Mouse (Mus musculus) spleen, adult 2 months (tissue): ENCODE results near the gene Prpf38b. TPM values are rescaled to one million over a fixed set of nuclear protein-coding genes. Genes with fewer than 3 reads are reported as not detected.
A peak's percentile ranks its signal among the peaks of the same experiment; 100 is the strongest.

ENCODE experiments used
- DNase-seq, 2 experiments: peaks; one replicate each; pipeline versions ENCODE4 v3.0.0 to v3.0.0-alpha.2; 2012 to 2021; ENCODE audit warnings: low spot score in 2 of 2, low read depth in 1 of 2
- H3K27ac ChIP-seq: fragments of 200-500 bp; 2 replicates; pipeline ENCODE4 v1.5.1; 2012; ENCODE audit warnings: low read length, inconsistent platforms; ENCODE audit not compliant: insufficient read depth
- H3K27me3 ChIP-seq: fragments of 200-500 bp; 2 replicates; pipeline ENCODE4 v1.6.1; 2012; ENCODE audit warnings: mild to moderate bottlenecking, moderate library complexity, low read length, inconsistent platforms; ENCODE audit not compliant: control insufficient read depth, insufficient read depth
- H3K36me3 ChIP-seq: fragments of 200-500 bp; 2 replicates; pipeline ENCODE4 v1.6.1; 2012; ENCODE audit warnings: mild to moderate bottlenecking, low read length, inconsistent platforms; ENCODE audit not compliant: control insufficient read depth, insufficient read depth
- H3K4me1 ChIP-seq: fragments of 200-500 bp; 2 replicates; pipeline ENCODE4 v1.6.1; 2011; ENCODE audit warnings: inconsistent platforms; ENCODE audit not compliant: control insufficient read depth, insufficient read depth, insufficient read length
- H3K4me3 ChIP-seq: fragments of 200-500 bp; 2 replicates; pipeline ENCODE4 v1.5.1; 2011; ENCODE audit warnings: mild to moderate bottlenecking, inconsistent platforms; ENCODE audit not compliant: insufficient read depth, insufficient read length; ENCODE audit errors: extremely low read depth
- CTCF ChIP-seq: fragments of 200-500 bp; IDR thresholded peaks from 2 replicates; pipeline ENCODE4 v1.5.1; 2011; ENCODE audit warnings: mild to moderate bottlenecking, inconsistent platforms; ENCODE audit not compliant: insufficient read depth, insufficient read length, insufficient replicate concordance; ENCODE audit errors: extremely low read depth
- POLR2A ChIP-seq: fragments of 200-500 bp; IDR thresholded peaks from 2 replicates; pipeline ENCODE4 v1.6.1; 2011; ENCODE audit warnings: low read depth, low read length, inconsistent platforms
- WGBS: fragments of 180-500 bp; shearing (Covaris S2); methylation state at CpG from one replicate; pipeline ENCODE4 v1.1.7; 2018; 5-methylcytosine and 5-hydroxymethylcytosine counted together
- polyA plus RNA-seq: library from polyadenylated mRNA; depleted of rRNA; stranded (reverse); fragments of >200 nt; gene quantifications from 2 replicates; pipeline ENCODE4 v1.2.3, GENCODE M21; 2012

Prpf38b gene
- polyA plus RNA-seq, 1 experiment: 61.4 TPM

- WGBS: 83% methylated on average over 3 of the region's 3 CpGs
- no peak overlapping the region for H3K4me3 ChIP-seq
- no peaks in the 10 kb centered on the region for H3K4me1 ChIP-seq
- no peak overlapping the region for H3K27ac ChIP-seq
- TF ChIP-seq POLR2A (no peak), CTCF (no peak)
- DNase-seq: no peak
- no peaks in the 10 kb centered on the region for H3K27me3 ChIP-seq
- no peaks in the 10 kb centered on the region for H3K36me3 ChIP-seq
Observed at GRCm38 (mm10) chr3:108917986-108918385, 6.5 kb upstream of the Prpf38b start.

GRCm38 (mm10) chr3:108916857-108917256 lies 5.3 kb upstream of the Prpf38b start:
- 39% methylated on average over 4 of the region's 4 CpGs for whole genome bisulfite sequencing
- TF ChIP-seq POLR2A (no peak), CTCF (no peak)
- no peak overlapping the region for H3K4me3 ChIP-seq
- H3K36me3 ChIP-seq: no peaks in the 10 kb centered on the region
- H3K27me3 ChIP-seq: no peaks in the 10 kb centered on the region
- H3K4me1 ChIP-seq: no peaks in the 10 kb centered on the region; the same call in 1 of the 2 replicates
- H3K27ac ChIP-seq: no peak overlapping the region
- DNase-seq: no peak

GRCm38 (mm10) chr3:108915999-108916398 lies 4.5 kb upstream of the Prpf38b start:
- WGBS: 86% methylated on average over 1 of the region's 1 CpGs
- no peak for DNase-seq

GRCm38 (mm10) chr3:108911081-108911547 lies 413 bp downstream of the Prpf38b start:
- TF ChIP-seq CTCF (peak; percentile 61; the same call in 1 of the 2 replicates), POLR2A (no peak; the same call in 1 of the 2 replicates)
- Histone ChIP-seq H3K27me3 (no peaks in the 10 kb centered on the region), H3K4me3 (peak overlapping the region; percentile 93), H3K4me1 (peaks cover 6% of the 10 kb centered on the region), H3K36me3 (peaks cover 20% of the 10 kb centered on the region), H3K27ac (peak overlapping the region; percentile 100)
- peak; percentile 78 to 89 for DNase-seq
- WGBS: under 1% methylated on average over 43 of the region's 44 CpGs

More at GRCm38 (mm10) chr3:108915999-108916398, 4.5 kb upstream of the Prpf38b start:
- Histone ChIP-seq H3K4me3 (no peak overlapping the region), H3K4me1 (no peaks in the 10 kb centered on the region; the same call in 1 of the 2 replicates), H3K36me3 (no peaks in the 10 kb centered on the region), H3K27me3 (no peaks in the 10 kb centered on the region), H3K27ac (no peak overlapping the region)
- TF ChIP-seq CTCF (no peak), POLR2A (no peak)

- peak in 1 of 2 experiments; percentile 34 for DNase-seq
- peaks cover 6% of the 10 kb centered on the region for H3K4me1 ChIP-seq
- peak overlapping the region; percentile 93 for H3K4me3 ChIP-seq
- peaks cover 24% of the 10 kb centered on the region for H3K36me3 ChIP-seq
- no peaks in the 10 kb centered on the region for H3K27me3 ChIP-seq
- no peak for TF ChIP-seq POLR2A
- TF ChIP-seq CTCF: no peak
- under 1% methylated on average over 32 of the region's 32 CpGs for WGBS
- H3K27ac ChIP-seq: peak overlapping the region; percentile 100
Observed at GRCm38 (mm10) chr3:108910303-108911080, 1.0 kb downstream of the Prpf38b start.

- Histone ChIP-seq H3K27me3 (no peaks in the 10 kb centered on the region), H3K4me3 (no peak overlapping the region), H3K27ac (no peak overlapping the region), H3K4me1 (peaks cover 13% of the 10 kb centered on the region), H3K36me3 (peaks cover 32% of the 10 kb centered on the region)
- no peak for DNase-seq
- WGBS: 88% methylated on average over 6 of the region's 6 CpGs
- TF ChIP-seq POLR2A (no peak), CTCF (no peak)
Observed at GRCm38 (mm10) chr3:108902934-108903333, 8.6 kb downstream of the Prpf38b start.

GRCm38 (mm10) chr3:108902038-108902437 lies 9.5 kb downstream of the Prpf38b start:
- Histone ChIP-seq H3K27me3 (no peaks in the 10 kb centered on the region), H3K36me3 (peaks cover 27% of the 10 kb centered on the region), H3K27ac (no peak overlapping the region), H3K4me1 (peaks cover 13% of the 10 kb centered on the region), H3K4me3 (no peak overlapping the region)
- peak in 1 of 2 experiments; percentile 29 for DNase-seq
- TF ChIP-seq POLR2A (no peak), CTCF (no peak)
- WGBS: 32% methylated on average over 2 of the region's 2 CpGs
